Mouse (Mus musculus) small intestine, adult 2 months (tissue): Measurements from ENCODE around the gene Ctnnbl1.

ENCODE experiments used
- CTCF ChIP-seq: fragments of 200-500 bp; IDR thresholded peaks from 2 replicates; pipeline ENCODE4 v1.5.1; 2012; ENCODE audit warnings: low read depth, mild to moderate bottlenecking, control low read depth, inconsistent platforms, low read length, moderate library complexity, mixed read lengths; ENCODE audit not compliant: insufficient replicate concordance, insufficient read length; ENCODE audit errors: extremely low read depth
- POLR2A ChIP-seq: fragments of 200-500 bp; IDR thresholded peaks from 2 replicates; pipeline ENCODE4 v1.6.1; 2012; ENCODE audit warnings: low read depth, mild to moderate bottlenecking, control low read depth, inconsistent platforms, low read length, moderate library complexity

DNA sequence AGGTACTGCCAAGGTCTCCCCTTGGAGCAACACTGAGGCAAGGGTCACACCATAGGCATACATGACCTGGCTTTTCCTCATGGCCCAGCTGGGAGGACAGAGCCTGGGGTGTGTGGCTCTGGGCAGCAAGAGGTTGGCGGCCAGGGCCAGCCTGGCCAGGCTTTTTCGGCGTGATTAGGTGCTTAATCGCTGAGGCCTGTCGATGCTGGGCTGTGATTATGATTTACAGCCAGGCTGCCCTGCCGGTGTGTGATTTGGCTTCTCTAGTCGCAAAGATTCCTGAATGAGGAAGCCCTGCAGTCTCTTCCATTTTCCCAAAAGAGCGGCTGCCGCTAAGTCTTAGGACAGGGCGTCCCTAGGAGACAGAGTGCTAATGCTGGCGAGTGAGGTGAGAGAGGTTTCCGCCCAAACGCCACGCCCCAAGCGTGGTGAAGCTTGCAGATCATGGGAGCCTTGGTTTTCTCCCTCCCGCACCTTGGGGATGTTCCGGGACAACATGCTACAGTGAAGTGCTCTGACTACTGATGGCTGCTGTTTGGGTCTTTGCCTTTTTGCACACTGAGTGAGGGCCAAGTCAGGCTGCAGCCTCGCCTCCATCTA, 203.5 kb downstream of the Ctnnbl1 start:
- TF ChIP-seq CTCF (no peak), POLR2A (no peak)
